Mouse (Mus musculus): ENCODE measurements around the gene Vav3.
"Not testable (repeated sequence)": the region's sequence is repeated elsewhere in the genome, so short reads cannot be mapped to it uniquely, and the experiment has no call there.

The Vav3 gene

GRCm38 (mm10) chr3:109438552-109438951, 98.1 kb downstream of the Vav3 start:
- in situ Hi-C loops (cut with MboI; ENCODE audit: low sequenced_read_pairs), result no loop called here

DNA sequence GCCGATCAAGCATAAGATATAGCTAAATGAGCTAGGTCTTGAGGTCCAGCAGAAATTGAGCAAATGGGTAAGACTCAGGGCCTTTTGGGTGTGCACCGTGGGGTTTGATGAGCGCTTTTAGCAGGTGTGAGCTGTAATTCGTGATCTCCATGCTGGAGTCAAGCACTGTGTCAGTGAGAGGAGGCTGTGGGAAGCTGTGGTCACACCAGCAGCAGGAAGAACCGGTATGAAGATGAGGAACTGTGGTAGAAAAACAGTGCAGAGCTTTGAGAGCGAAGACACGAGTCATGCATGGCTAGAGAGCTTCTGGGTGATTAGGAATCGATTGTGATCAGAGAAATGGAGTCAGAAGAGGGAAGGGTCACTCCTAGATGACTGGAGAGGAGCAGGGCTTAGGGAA, 98.8 kb downstream of the Vav3 start:
- in situ Hi-C loops (cut with MboI; ENCODE audit: low sequenced_read_pairs), result no loop called here

DNA sequence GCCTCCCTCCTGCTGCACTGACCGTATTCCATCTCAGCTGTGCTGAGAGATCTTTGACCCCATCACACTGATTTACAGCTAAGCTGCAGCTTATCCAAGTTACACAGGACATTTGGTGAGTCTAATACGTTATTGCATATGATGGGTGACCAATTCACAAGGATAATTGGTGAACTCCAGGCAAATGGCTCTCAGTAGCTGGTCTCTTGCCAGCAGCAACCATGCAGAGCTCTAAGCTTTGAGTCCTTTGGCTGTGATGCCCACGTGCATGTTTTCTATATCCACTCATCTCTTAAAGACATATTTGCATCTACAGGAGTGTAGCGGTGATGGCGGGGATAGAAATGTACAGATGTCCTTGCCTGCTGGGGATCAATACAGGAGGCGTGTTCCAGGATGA, 99.5 kb downstream of the Vav3 start:
- in situ Hi-C loops (cut with MboI; ENCODE audit: low sequenced_read_pairs), result no loop called here

DNA sequence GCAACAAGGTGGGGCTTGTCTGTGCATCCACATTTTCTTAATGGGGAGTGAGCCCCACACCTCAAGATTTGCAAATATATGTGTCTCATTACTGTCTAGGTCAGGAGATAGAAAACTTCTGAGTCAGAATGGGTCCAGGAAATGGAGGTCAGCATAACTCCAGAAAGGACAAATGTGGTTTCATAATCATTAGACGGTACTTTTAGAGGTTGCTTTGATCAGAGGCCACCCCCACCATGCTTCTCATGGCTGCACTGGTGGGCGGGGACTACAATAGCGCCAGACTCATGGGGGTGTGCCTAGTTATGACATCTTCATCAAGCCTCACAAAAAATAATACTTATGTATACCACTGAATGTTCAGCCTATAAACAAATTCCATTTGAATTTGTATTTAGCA, 103.6 kb downstream of the Vav3 start:
- in situ Hi-C loops (cut with MboI; ENCODE audit: low sequenced_read_pairs), result no loop called here

- in situ Hi-C loops (cut with MboI; ENCODE audit: low sequenced_read_pairs), result no loop called here
Observed at GRCm38 (mm10) chr3:109446903-109447302, 106.5 kb downstream of the Vav3 start.

GRCm38 (mm10) chr3:109448249-109448648, 107.8 kb downstream of the Vav3 start:
- in situ Hi-C loops (cut with MboI; ENCODE audit: low sequenced_read_pairs), result not testable (repeated sequence)

- in situ Hi-C loops (cut with MboI; ENCODE audit: low sequenced_read_pairs), result no loop called here
Observed at GRCm38 (mm10) chr3:109451966-109452365, 111.5 kb downstream of the Vav3 start.

DNA sequence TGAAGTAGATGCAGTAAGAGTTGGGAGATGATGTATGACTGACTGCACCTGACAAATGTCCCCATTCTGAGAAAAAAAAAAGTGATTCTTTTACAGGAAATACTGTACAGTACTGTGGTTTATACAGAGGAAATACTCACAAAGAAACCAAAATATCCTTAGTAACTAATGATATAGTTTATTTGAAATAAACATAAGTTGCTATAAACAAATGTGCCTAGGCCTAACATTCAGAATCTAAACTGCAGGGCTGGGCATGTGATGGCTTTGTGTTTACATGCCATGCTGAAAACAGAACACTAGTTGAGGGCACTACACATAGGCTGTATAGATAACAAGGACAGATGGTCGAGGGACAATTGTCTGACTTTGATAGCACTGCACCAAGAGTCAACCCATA, 114.2 kb downstream of the Vav3 start:
- in situ Hi-C loops (cut with MboI; ENCODE audit: low sequenced_read_pairs), result no loop called here

DNA sequence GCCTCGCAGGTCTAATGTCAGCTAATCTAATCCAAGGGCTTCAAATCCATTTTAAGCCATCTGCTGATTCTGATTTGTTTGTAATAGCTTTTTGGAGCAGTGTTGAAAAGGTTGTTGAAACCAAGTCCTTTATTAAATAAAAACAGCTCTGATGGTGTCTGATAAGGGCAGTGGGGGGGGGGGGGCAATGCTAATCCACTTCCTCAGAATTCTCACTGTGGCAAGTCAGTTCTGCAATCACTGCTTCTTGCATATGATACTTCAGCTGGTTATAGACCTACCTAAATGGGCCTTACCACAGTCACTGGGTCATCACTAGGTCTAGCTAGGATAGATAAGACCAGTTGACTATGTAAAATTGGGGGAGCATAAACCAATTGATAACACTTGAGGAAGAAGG, 115.9 kb downstream of the Vav3 start:
- in situ Hi-C loops (cut with MboI; ENCODE audit: low sequenced_read_pairs), result no loop called here

GRCm38 (mm10) chr3:109463684-109464083, 123.2 kb downstream of the Vav3 start:
- in situ Hi-C loops (cut with MboI; ENCODE audit: low sequenced_read_pairs), result no loop called here

DNA sequence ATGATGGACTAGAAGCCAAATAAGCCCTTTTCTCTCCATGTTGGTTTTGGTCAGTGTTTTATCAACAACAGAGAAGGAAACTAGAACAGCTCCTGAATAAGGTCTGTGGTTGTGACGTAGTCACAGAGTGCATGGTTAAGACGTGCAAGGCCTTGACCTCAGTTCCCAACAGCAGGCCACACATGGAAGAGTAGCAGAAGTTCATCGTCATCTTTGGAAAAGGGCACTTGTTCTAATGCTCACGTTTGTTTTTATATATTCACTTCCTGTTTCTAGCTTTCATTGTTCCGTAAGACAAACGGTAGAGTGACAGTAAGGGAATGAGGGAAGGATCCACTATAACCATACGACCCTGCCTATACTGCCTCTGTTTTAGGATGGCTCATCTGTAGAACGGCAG, 124.1 kb downstream of the Vav3 start:
- in situ Hi-C loops (cut with MboI; ENCODE audit: low sequenced_read_pairs), result no loop called here

DNA sequence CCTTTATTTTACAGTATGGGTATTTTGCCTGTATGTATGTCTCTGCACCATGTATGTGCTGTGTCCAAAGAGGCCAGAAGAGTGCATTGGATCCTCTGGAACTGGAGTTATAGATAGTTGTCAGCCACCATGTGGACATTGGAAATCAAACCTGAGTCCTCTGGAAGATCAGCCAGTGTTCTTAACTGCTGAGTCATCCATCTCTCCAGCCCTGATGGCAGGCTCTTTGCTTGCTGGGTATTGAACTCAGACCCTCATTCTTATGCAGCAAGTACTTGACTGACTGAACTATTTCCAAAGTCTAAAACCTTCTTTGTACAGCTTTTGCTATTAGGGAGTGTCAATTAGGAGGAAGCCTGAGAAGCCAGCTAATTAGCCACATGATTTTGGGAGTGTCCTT, 126.1 kb downstream of the Vav3 start:
- in situ Hi-C loops (cut with MboI; ENCODE audit: low sequenced_read_pairs), result no loop called here

DNA sequence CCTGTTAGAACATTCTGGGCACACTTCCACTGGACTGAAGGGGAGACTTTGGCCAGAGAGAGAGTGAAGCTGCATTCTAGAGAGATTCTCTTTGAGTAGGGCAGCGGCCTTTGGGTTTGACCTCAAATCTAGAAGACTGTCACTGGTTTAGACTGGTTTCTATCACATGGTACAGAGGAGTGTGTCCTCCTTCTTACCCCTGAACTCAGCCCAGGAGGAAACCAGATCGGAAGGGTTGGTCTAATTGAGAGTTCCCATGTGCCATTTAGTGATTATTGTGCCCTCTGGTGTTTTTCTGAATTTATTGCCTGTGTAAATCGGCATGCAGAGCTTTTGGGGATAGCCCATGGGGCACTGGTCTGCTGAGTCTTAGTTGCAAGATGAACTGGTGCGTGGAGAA, 126.8 kb downstream of the Vav3 start:
- in situ Hi-C loops (cut with MboI; ENCODE audit: low sequenced_read_pairs), result no loop called here

DNA sequence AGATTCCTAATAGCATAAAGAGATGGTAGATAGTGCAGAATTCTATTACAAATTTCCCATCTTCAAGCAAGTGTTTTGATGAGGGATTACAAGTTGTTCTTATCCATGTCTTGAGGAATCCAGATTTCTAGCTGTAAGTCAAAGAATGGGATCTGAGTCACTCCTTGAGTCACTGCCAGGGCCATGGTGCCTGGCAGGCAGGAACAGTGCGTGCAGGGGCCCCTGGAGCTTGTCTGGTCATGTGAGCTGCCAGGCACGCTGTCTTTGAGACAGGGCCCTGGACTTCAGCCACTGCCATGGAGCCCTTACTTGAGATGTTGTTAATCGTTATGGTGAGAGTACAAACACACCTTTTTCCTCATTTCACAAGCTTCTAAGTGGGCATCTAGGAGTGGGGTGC, 129.0 kb downstream of the Vav3 start:
- in situ Hi-C loops (cut with MboI; ENCODE audit: low sequenced_read_pairs), result no loop called here

DNA sequence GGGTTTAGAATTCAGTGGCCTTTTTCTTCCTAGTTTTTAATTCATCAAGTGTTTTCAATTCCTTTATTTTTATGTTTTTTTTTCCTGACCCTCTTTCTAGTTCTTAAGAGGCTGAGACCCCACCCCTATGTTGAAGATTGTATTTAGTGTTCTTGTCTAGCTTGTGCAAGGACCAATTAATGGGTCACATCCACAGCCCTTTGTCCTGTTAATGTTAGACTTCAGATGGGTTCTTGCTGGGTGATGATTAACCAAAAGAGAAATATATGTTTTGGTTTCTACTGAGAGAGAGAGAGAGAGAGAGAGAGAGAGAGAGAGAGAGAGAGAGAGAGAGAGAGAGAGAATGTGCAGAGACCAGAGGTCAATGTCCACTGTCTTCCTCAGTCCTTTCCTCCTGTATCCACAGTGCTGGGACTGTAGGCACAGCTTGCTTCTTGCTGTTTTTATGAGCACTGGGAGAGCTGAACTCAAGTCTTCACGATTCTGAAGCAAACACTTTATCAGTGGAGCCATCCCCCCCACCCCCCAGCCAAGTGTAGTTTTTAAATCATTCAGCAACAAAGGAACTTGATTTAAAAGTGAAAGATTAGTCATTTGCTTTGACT, 130.3 kb downstream of the Vav3 start:
- in situ Hi-C loops (cut with MboI; ENCODE audit: low sequenced_read_pairs), result no loop called here

GRCm38 (mm10) chr3:109476521-109476920, 136.1 kb downstream of the Vav3 start:
- in situ Hi-C loops (cut with MboI; ENCODE audit: low sequenced_read_pairs), result loop anchor here (25.0 kb wide), 1 partner anchor 314 kb away; no protein-coding TSS in a partner anchor

GRCm38 (mm10) chr3:109478297-109478696, 137.8 kb downstream of the Vav3 start:
- in situ Hi-C loops (cut with MboI; ENCODE audit: low sequenced_read_pairs), result loop anchor here (25.0 kb wide), 1 partner anchor 316 kb away; no protein-coding TSS in a partner anchor

DNA sequence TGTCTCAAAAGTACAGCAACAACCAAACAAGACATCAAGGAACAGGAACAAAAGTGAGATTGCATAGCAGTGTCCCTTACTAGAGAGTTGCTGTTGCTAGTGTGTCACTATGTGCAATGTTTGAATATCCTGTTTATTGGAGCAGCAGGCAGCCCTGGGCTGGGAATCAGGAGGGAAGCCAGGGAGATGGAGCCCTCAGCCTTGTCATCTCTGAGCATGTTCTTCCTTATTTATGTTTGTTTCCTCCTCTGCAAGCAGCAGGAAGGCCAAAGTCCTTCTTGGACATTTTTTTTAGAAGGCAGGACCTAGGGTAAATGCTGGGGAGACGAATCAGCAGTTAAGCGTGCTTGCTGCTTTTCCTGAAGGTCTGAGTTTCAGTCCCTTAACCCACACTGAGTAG, 140.2 kb downstream of the Vav3 start:
- in situ Hi-C loops (cut with MboI; ENCODE audit: low sequenced_read_pairs), result loop anchor here (25.0 kb wide), 1 partner anchor 318 kb away; no protein-coding TSS in a partner anchor

- in situ Hi-C loops (cut with MboI; ENCODE audit: low sequenced_read_pairs), result loop anchor here (25.0 kb wide), 1 partner anchor 324 kb away; no protein-coding TSS in a partner anchor
Observed at GRCm38 (mm10) chr3:109486786-109487185, 146.3 kb downstream of the Vav3 start.

GRCm38 (mm10) chr3:109487823-109488222, 147.4 kb downstream of the Vav3 start:
- in situ Hi-C loops (cut with MboI; ENCODE audit: low sequenced_read_pairs), result loop anchor here (25.0 kb wide), 1 partner anchor 326 kb away; no protein-coding TSS in a partner anchor

DNA sequence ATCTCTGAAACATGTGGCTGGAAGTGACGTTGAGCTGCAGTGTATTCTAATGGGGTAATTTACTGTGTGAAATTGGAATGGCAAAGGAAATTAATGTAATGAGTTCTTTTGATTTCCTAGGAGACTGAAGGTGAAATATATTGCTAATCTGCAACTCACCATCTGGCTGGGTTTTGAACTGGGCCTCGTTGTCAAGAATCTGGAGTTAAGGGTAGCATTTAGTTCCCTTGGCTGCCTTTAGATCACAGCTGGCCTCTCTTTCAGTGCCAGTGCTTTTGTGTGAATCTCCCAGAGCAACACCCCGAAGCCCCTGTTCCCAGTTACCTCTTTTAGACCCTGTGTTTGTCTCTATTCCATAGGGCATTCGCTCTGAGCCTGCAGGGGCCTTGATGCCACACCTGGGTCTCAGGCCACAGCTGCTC, 148.3 kb downstream of the Vav3 start:
- in situ Hi-C loops (cut with MboI; ENCODE audit: low sequenced_read_pairs), result loop anchor here (25.0 kb wide), 1 partner anchor 326 kb away; no protein-coding TSS in a partner anchor

DNA sequence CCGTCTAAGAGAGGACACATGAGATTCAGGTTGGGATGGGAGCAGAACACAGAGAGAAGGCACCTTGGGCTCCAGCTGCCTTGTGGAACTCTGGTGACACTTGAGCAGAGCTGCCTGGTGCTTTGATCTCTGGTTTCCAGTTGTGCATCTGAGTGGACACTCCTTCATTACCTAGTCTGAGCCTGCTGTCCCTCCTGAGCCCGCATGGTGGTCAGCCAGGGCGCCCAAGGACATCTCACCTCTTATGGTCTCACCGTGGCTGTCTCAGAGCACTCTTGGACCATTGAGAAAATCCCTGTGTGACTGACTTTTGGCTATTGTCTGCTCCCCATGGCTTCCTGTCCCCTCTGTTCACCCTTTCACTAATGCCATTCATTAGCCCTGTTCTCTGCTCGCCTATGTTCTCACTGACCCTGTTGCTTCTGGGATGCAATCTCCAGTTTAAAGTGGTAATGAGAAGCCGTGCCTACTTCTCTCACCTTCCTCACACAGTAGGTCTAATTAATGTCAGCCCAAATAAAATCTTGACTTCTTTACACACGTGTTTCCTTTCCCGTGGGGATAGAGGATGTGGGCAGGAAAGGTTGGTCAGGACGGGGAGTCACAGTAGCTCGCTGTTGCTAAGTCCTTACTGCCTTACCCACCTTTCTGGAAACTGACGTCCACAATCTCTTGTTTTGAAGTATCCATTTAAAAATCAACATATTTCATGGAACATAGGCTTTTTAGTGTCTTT, 150.3 kb downstream of the Vav3 start:
- in situ Hi-C loops (cut with MboI; ENCODE audit: low sequenced_read_pairs), result loop anchor here (25.0 kb wide), 1 partner anchor 328 kb away; no protein-coding TSS in a partner anchor
